Mouse (Mus musculus) ES-Bruce4 (cell line): ENCODE measurements around the gene Atp8b5.

Experiments
- CTCF ChIP-seq: IDR thresholded peaks from one replicate; pipeline ENCODE4 v1.8.1; 2011; ENCODE audit warnings: low read depth, low read length
- POLR2A ChIP-seq: IDR thresholded peaks from one replicate; pipeline ENCODE4 v1.8.1; 2011; ENCODE audit warnings: low read length; ENCODE audit not compliant: insufficient read depth

GRCm38 (mm10) chr4:43407071-43407920 is 140.3 kb downstream of the Atp8b5 start:
- TF ChIP-seq CTCF (no peak), POLR2A (no peak)
